Mouse (Mus musculus) liver, adult 2 months (tissue): Measurements from ENCODE around the gene Ctf1.

Source experiments
- CTCF ChIP-seq: fragments of 200-500 bp; IDR thresholded peaks from 2 replicates; pipeline ENCODE4 v1.5.1; 2011; ENCODE audit warnings: low read depth, low read length, control low read depth
- POLR2A ChIP-seq: fragments of 200-500 bp; IDR thresholded peaks from 2 replicates; pipeline ENCODE4 v1.6.1; 2011; ENCODE audit warnings: low read length, control low read depth; ENCODE audit not compliant: insufficient read depth; ENCODE audit errors: extremely low read depth

DNA sequence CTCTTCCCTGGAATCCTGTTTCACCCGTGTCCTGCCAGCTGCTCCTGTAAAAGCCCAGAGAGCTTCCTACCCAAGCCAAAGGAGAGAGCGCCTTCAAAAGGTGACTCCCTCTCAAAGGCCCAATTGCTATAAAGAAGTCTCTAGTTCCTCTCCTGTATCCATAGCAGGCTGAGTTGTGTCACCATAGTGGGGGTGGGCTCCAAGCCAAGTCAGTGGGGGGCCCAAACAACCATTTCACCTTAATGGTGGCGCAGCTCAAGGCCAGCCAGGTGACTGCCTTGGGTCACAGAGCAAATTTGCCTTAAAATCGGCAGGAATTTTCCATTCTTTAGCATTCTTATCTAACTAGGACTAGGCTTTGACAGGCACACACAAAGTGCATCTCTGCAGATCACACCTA is 2.3 kb downstream of the Ctf1 start:
- no peak for TF ChIP-seq POLR2A
- TF ChIP-seq CTCF, result no peak
